Mouse (Mus musculus) ES-Bruce4 (cell line): ENCODE data around the gene Tmem151b. TPM values are rescaled to one million over a fixed set of nuclear protein-coding genes. Genes with fewer than 3 reads are reported as not detected.

Experiments used
- H3K27ac ChIP-seq: 2 replicates; pipeline ENCODE4 v1.5.1; 2012; ENCODE audit warnings: low read length, inconsistent platforms; ENCODE audit not compliant: insufficient read depth
- H3K27me3 ChIP-seq: 2 replicates; pipeline ENCODE4 v1.6.1; 2012; ENCODE audit warnings: mild to moderate bottlenecking, low read length, inconsistent platforms; ENCODE audit not compliant: control insufficient read depth, poor library complexity, insufficient read depth, severe bottlenecking
- H3K36me3 ChIP-seq: 2 replicates; pipeline ENCODE4 v1.6.1; 2012; ENCODE audit warnings: inconsistent platforms, mild to moderate bottlenecking, low read length, moderate library complexity; ENCODE audit not compliant: control insufficient read depth, poor library complexity, insufficient read depth, severe bottlenecking
- H3K4me1 ChIP-seq: one replicate; pipeline ENCODE4 v1.8.1; 2011; ENCODE audit warnings: low read length; ENCODE audit not compliant: control insufficient read depth, insufficient read depth
- H3K4me3 ChIP-seq: 2 replicates; pipeline ENCODE4 v1.5.1; 2011; ENCODE audit warnings: low read depth, mild to moderate bottlenecking, low read length
- H3K9ac ChIP-seq: 2 replicates; pipeline ENCODE4 v1.6.1; 2012; ENCODE audit warnings: low read depth, mild to moderate bottlenecking, inconsistent platforms; ENCODE audit not compliant: poor library complexity, severe bottlenecking
- H3K9me3 ChIP-seq: replicated peaks from 2 replicates; pipeline ENCODE4 v1.6.1; 2012; ENCODE audit warnings: mild to moderate bottlenecking, low read length, inconsistent platforms; ENCODE audit not compliant: control insufficient read depth, poor library complexity, insufficient read depth, severe bottlenecking
- CTCF ChIP-seq: IDR thresholded peaks from one replicate; pipeline ENCODE4 v1.8.1; 2011; ENCODE audit warnings: low read depth, low read length
- EP300 ChIP-seq: IDR thresholded peaks from 2 replicates; pipeline ENCODE4 v1.6.1; 2011; ENCODE audit warnings: low read depth, low read length; ENCODE audit not compliant: insufficient read depth
- POLR2A ChIP-seq: IDR thresholded peaks from one replicate; pipeline ENCODE4 v1.8.1; 2011; ENCODE audit warnings: low read length; ENCODE audit not compliant: insufficient read depth
- polyA plus RNA-seq: library from polyadenylated mRNA; stranded (reverse); fragments of >200 nt; gene quantifications from 2 replicates; pipeline ENCODE4 v1.2.4, GENCODE M21; 2011; ENCODE audit warnings: low read depth; ENCODE audit not compliant: missing spikeins, insufficient read depth, insufficient read length

Tmem151b gene
- polyA plus RNA-seq, 1 experiment, result 1.5 TPM

DNA sequence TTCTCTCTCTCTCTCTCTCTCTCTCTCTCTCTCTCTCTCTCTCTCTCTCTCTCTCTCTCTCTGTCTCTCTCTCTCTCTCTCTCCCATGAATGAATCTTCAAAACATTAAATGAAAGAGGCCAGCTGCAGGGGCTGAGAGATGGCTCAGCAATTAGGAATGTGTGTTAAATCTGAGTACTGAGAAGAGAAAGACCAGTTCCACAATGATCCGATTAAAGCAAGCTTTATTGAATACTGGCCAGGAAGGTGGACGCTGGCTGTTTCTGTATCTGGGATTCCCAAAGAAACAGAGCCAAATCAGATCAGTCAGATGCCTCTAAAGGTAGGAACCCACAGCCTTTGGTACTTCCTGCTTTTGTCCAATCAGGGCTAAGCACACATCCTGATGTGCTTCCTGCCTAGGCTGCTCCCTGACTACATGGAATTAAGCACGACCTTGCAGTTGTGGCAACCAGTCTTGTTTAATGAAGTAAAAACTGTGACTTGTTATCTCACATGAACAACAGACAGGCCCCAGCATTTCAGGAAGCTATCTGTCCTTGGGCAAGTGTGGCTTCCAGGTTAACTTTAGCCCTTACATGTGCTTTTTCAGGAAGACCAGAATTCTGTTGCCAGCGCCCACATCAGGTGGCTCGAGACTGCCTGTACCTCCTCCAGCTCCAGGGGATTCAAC lies 46.0 kb downstream of the Tmem151b start:
- Histone ChIP-seq H3K9me3 (no peaks in the 10 kb centered on the region), H3K36me3 (peaks cover 2% of the 10 kb centered on the region; the same call in 1 of the 2 replicates), H3K9ac (no peak overlapping the region), H3K4me3 (no peak overlapping the region), H3K27ac (peak overlapping the region; percentile 7; the same call in 1 of the 2 replicates), H3K27me3 (no peaks in the 10 kb centered on the region), H3K4me1 (peaks cover 13% of the 10 kb centered on the region)
- TF ChIP-seq POLR2A (no peak), EP300 (no peak), CTCF (no peak)

DNA sequence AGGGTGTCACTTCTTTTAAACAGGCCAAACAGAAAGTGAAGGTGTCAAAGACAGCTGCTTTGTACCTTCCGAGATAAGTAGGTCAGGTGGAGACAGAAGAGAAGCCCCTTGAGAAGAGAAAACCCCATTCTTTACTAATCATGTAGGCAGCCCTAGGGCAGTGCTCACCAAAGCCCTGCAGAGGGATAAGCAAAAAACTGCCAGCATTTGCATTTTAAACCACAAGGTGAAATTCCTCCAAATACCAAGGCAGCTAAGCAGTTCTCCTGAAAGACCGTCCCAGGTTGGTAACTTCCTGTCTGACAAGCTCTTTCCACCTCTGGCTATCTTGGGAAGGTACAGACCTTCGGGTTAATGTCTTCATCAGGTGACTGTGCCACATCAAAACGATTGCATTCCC lies 47.2 kb downstream of the Tmem151b start:
- no peaks in the 10 kb centered on the region for H3K36me3 ChIP-seq
- H3K27me3 ChIP-seq, result no peaks in the 10 kb centered on the region
- no peaks in the 10 kb centered on the region for H3K9me3 ChIP-seq
- H3K9ac ChIP-seq, result no peak overlapping the region
- H3K27ac ChIP-seq, result no peak overlapping the region
- no peak overlapping the region for H3K4me3 ChIP-seq
- TF ChIP-seq CTCF (no peak), EP300 (no peak), POLR2A (no peak)
- H3K4me1 ChIP-seq, result peaks cover 14% of the 10 kb centered on the region

DNA sequence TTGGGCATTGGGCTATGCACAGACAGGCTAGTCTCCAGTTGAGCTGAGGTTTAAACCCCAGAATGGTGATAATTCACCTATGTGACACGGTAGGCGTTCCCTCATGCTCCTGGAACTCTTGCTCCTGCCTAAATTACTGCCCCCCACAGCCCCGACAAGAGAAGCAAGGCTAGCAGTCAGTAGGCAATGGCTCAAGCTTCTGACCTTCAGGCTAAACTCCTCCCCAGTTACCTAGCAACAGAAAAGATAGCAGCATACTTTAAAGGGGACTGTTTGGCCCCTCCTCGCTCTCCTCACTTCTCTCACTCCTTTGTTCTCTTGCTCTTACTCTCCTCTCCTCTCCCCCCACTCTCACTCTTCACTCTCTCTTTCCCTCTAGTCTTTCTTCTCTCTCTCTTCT lies 48.5 kb downstream of the Tmem151b start:
- TF ChIP-seq CTCF (no peak), POLR2A (no peak), EP300 (no peak)
- no peaks in the 10 kb centered on the region for H3K27me3 ChIP-seq
- no peak overlapping the region for H3K9ac ChIP-seq
- peaks cover 11% of the 10 kb centered on the region for H3K4me1 ChIP-seq
- no peak overlapping the region for H3K4me3 ChIP-seq
- no peaks in the 10 kb centered on the region for H3K9me3 ChIP-seq
- no peaks in the 10 kb centered on the region for H3K36me3 ChIP-seq
- H3K27ac ChIP-seq, result no peak overlapping the region

DNA sequence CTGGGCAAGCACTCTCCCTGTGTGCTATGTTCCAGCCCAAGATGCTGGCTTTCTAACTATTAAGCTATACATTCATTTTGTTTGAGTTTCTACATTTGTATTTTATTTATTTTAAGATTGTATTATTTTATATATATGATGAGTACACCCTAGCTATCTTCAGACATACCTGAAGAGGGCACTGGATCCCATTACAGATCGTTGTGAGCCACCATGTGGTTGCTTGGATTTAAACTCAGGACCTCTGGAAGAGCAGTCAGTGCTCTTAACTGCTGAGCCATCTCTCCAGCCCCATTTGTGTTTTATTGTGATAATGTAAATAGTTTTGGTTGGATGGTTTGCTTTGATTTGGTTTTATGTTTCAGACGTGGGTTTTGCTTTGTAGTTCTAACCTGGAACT lies 50.0 kb downstream of the Tmem151b start:
- Histone ChIP-seq H3K9me3 (no peaks in the 10 kb centered on the region), H3K9ac (no peak overlapping the region), H3K4me3 (no peak overlapping the region), H3K4me1 (peaks cover 13% of the 10 kb centered on the region), H3K36me3 (no peaks in the 10 kb centered on the region), H3K27me3 (no peaks in the 10 kb centered on the region), H3K27ac (no peak overlapping the region)
- TF ChIP-seq POLR2A, result no peak
- TF ChIP-seq CTCF, result no peak

DNA sequence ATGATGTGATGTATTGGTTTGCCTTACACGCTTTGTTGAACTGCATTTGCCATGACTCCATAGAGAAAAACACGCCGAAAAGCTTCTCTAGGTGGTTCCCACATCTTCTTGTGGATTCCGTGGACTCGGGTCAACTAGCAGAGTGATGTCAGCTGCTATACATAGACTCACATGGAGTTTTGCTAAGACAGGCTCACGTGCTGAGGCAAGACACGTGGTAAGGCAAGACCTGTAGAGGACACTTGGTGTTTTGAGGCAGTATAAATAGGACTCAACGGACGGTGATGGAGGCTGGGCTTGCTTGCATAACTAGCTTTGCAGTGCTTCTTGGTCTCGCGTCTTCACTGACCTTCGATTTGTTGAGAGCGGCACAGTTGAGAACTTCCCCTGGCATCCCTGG lies 51.1 kb downstream of the Tmem151b start:
- Histone ChIP-seq H3K27ac (no peak overlapping the region), H3K4me1 (peaks cover 13% of the 10 kb centered on the region), H3K9ac (no peak overlapping the region), H3K4me3 (no peak overlapping the region), H3K27me3 (no peaks in the 10 kb centered on the region), H3K36me3 (no peaks in the 10 kb centered on the region), H3K9me3 (no peaks in the 10 kb centered on the region)
- TF ChIP-seq POLR2A, result no peak
- no peak for TF ChIP-seq CTCF
- no peak for TF ChIP-seq EP300

DNA sequence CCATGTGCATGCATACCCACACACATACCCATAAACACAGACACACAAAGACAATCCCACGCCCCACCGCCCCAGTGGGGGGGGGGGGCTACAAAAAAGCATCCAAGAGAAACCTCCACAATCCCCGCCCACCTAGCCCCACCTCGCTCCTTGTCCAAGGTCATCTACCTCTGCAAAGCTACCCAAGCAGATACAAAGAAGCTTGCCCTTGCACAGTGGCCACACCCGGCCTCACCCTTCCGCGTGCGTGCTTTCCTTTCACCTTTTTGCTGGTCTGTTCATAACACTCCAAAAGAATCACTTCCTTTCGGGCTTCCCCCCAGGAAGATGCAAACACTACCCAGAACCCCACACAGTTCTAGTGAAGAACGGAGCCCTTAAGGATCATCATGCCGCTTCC lies 54.1 kb downstream of the Tmem151b start:
- Histone ChIP-seq H3K27ac (peak overlapping the region; percentile 90), H3K36me3 (no peaks in the 10 kb centered on the region), H3K9ac (0 out of 2 replicates have a peak overlapping the region, but pooled peaks have one; percentile 28), H3K9me3 (no peaks in the 10 kb centered on the region), H3K27me3 (no peaks in the 10 kb centered on the region), H3K4me1 (peaks cover 8% of the 10 kb centered on the region), H3K4me3 (peak overlapping the region; percentile 23; the same call in 1 of the 2 replicates)
- TF ChIP-seq EP300 (peak; percentile 97), CTCF (no peak)

Other genes with a start within 250 kb of the Tmem151b start
- gene Cdc5l, start 115.9 kb downstream of the Tmem151b start, polyA plus RNA-seq, result 135 and 137 TPM in 2 replicates
- gene Spats1, start 74.3 kb downstream of the Tmem151b start, polyA plus RNA-seq, result 3.0 and 3.2 TPM in 2 replicates
- gene Aars2, start 42.8 kb downstream of the Tmem151b start, polyA plus RNA-seq, result 18.1 and 19.0 TPM in 2 replicates
- gene Tcte1, start 26.2 kb downstream of the Tmem151b start, polyA plus RNA-seq, result not detected in 2 replicates
- 2.7 and 3.0 TPM in 2 replicates for gene Nfkbie, start 6.0 kb upstream of the Tmem151b start, polyA plus RNA-seq
- 28.2 and 31.7 TPM in 2 replicates for gene Slc35b2, start 14.2 kb upstream of the Tmem151b start, polyA plus RNA-seq
- gene Hsp90ab1, start 23.6 kb upstream of the Tmem151b start, polyA plus RNA-seq, result 3,626 and 3,708 TPM in 2 replicates
- 132 and 134 TPM in 2 replicates for gene Slc29a1, start 49.9 kb upstream of the Tmem151b start, polyA plus RNA-seq
- gene Mymx, start 52.4 kb upstream of the Tmem151b start, polyA plus RNA-seq, result 19.2 and 22.6 TPM in 2 replicates
- gene Capn11, start 109.6 kb upstream of the Tmem151b start, polyA plus RNA-seq, result 1.4 and 1.9 TPM in 2 replicates
- gene Mrpl14, start 136.6 kb upstream of the Tmem151b start, polyA plus RNA-seq, result 31.8 and 42.7 TPM in 2 replicates
- 112 and 129 TPM in 2 replicates for gene Tmem63b, start 137.2 kb upstream of the Tmem151b start, polyA plus RNA-seq
- gene 1600014C23Rik, start 184.2 kb upstream of the Tmem151b start, polyA plus RNA-seq, result not detected in 2 replicates